Mouse (Mus musculus) limb, embryonic 14.5 days (tissue): ENCODE measurements at regions not wholly inside any gene's neighbourhood (a gene's known extent, or its start where the extent isn't known, plus 50 kb on each side); places are given as distances from the start of the nearest gene placed in this dataset.

ENCODE experiments used
- ATAC-seq: fragments of 200-750 bp; cut with Nextera tagmentation; 2 replicates; pipeline ENCODE4 v1.8.0; 2017; ENCODE audit warnings: low read depth, moderate number of reproducible peaks, moderate TSS enrichment; ENCODE audit not compliant: low FRiP score
- DNase-seq: peaks from one replicate; pipeline ENCODE4 v3.0.0-alpha.2; 2015; ENCODE audit warnings: low spot score
- H3K27ac ChIP-seq: fragments of 300-500 bp; sonication (generic); replicated peaks from 2 replicates; pipeline ENCODE4 v1.5.1; 2014; ENCODE audit warnings: low read depth, mild to moderate bottlenecking, low read length, moderate library complexity, mixed read lengths
- H3K27me3 ChIP-seq: fragments of 300-500 bp; sonication (generic); 2 replicates; pipeline ENCODE4 v1.6.1; 2014; ENCODE audit warnings: low read length, mixed read lengths; ENCODE audit not compliant: control insufficient read depth, insufficient read depth
- H3K36me3 ChIP-seq: fragments of 300-500 bp; sonication (generic); 2 replicates; pipeline ENCODE4 v1.6.1; 2014; ENCODE audit warnings: mild to moderate bottlenecking, low read length, moderate library complexity, mixed read lengths; ENCODE audit not compliant: control insufficient read depth, insufficient read depth
- H3K4me1 ChIP-seq: fragments of 300-500 bp; sonication (generic); 2 replicates; pipeline ENCODE4 v1.6.1; 2014; ENCODE audit warnings: antibody characterized with exemption, low read length, mixed read lengths; ENCODE audit not compliant: control insufficient read depth, insufficient read depth
- H3K4me2 ChIP-seq: fragments of 300-500 bp; sonication (generic); replicated peaks from 2 replicates; pipeline ENCODE4 v1.6.1; 2014; ENCODE audit warnings: low read depth, mild to moderate bottlenecking, low read length, moderate library complexity; ENCODE audit not compliant: severe bottlenecking
- H3K4me3 ChIP-seq: fragments of 300-500 bp; sonication (generic); replicated peaks from 2 replicates; pipeline ENCODE4 v1.5.1; 2014; ENCODE audit warnings: low read length
- H3K9ac ChIP-seq: fragments of 300-500 bp; sonication (generic); 2 replicates; pipeline ENCODE4 v1.6.1; 2014; ENCODE audit warnings: mild to moderate bottlenecking, low read depth, low read length, moderate library complexity; ENCODE audit not compliant: severe bottlenecking
- H3K9me3 ChIP-seq: fragments of 300-500 bp; sonication (generic); 2 replicates; pipeline ENCODE4 v1.6.1; 2016; ENCODE audit warnings: low read length; ENCODE audit not compliant: control insufficient read depth
- POLR2A ChIP-seq: fragments of 200-500 bp; IDR thresholded peaks from 2 replicates; pipeline ENCODE4 v1.8.0; 2012; ENCODE audit warnings: inconsistent platforms, mild to moderate bottlenecking, moderate library complexity, borderline replicate concordance; ENCODE audit not compliant: insufficient read depth, insufficient read length; ENCODE audit errors: extremely low read depth
- WGBS: fragments of 180-500 bp; shearing (Covaris S2); extraction: QIAGEN DNeasy Blood & Tissue Kit; methylation state at CpG from one replicate; pipeline ENCODE4 v1.1.7; 2014; 5-methylcytosine and 5-hydroxymethylcytosine counted together

DNA sequence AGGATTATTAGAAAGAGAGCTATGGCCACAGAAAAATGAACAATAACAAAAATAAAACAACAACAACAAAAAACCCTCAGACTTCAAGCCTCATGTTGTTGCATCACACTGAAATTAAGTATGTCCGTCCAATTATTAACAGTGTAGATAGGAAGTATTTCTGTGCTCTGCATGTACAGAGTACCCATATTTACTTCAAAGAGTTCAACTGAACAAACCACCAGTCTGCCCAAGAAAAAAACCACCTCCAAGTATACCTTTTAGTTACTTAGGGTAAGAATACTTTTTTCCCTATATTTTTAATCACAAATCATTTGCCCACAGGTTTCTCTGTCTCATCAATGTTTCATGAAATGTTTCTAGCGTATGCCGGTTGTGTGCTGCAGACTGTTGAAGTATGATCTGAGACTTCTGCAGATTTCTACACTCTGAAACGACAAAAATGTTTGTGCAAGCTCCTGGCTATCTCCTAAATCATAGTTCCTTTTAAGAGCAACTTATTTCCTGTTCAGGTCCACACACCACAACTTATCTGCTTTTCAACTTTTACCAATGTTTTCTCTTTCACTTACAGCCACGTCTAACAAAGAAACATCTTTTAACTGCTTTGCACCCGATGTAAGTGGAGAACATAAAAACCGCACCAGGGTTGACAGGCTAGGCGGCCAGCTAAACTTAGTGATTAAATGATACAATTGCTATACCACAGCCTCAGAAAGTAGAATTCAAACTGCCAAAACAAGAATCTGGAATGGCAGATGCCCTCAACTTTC, 154.2 kb upstream of the Rps6ka3 start:
- Histone ChIP-seq H3K4me3 (no peak overlapping the region), H3K36me3 (no peaks in the 10 kb centered on the region), H3K9me3 (no peaks in the 10 kb centered on the region), H3K27me3 (no peaks in the 10 kb centered on the region), H3K4me2 (no peak overlapping the region), H3K4me1 (no peaks in the 10 kb centered on the region), H3K9ac (no peak overlapping the region), H3K27ac (no peak overlapping the region)
- 68% methylated on average over 8 of the region's 8 CpGs for WGBS
- ATAC-seq (no peak), DNase-seq (no peak)
- no peak for TF ChIP-seq POLR2A

DNA sequence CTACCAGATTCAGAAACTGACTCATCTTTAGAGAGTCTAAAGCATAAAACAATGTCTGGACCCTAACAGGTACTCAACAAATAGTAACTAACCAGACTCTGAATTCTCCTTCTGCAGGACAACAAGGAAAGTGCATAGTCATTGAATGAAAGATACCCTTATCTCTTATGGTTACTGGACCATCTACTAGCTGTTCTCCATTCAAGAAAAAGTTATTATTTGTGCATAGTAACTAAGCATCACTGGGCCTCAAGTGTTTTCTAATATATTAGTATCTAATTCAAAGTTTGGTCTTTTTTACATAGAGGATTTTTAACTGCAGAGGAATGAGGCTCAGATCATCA, 153.7 kb upstream of the Rps6ka3 start:
- no peak for DNase-seq
- no peak for TF ChIP-seq POLR2A
- ATAC-seq = no peak
- Histone ChIP-seq H3K4me3 (no peak overlapping the region), H3K4me2 (no peak overlapping the region), H3K4me1 (no peaks in the 10 kb centered on the region), H3K27me3 (no peaks in the 10 kb centered on the region), H3K9me3 (no peaks in the 10 kb centered on the region), H3K9ac (no peak overlapping the region), H3K27ac (no peak overlapping the region), H3K36me3 (no peaks in the 10 kb centered on the region)

DNA sequence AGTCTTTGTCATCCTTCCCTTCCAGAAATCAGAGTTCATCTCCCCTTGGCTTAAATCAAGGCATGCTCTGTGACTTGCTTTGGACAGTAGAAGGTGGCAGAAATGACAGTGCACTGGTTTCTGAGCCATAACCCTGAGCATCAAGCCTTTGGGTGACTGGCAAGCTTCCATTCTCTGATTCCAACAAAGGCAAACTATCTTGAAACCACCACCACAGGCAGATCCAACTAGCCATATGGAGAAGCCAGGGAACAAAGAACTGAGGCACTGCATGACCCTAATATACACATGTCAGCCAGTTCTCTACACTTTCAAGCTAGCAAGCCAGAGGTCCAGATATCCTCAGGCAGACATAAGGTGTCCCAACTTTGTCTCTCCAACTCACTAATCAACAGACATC, 151.2 kb upstream of the Rps6ka3 start:
- Histone ChIP-seq H3K9me3 (no peaks in the 10 kb centered on the region), H3K27me3 (no peaks in the 10 kb centered on the region), H3K36me3 (no peaks in the 10 kb centered on the region), H3K27ac (no peak overlapping the region), H3K4me2 (no peak overlapping the region), H3K4me1 (no peaks in the 10 kb centered on the region), H3K9ac (no peak overlapping the region), H3K4me3 (no peak overlapping the region)
- no peak for TF ChIP-seq POLR2A
- DNase-seq (no peak), ATAC-seq (no peak)

DNA sequence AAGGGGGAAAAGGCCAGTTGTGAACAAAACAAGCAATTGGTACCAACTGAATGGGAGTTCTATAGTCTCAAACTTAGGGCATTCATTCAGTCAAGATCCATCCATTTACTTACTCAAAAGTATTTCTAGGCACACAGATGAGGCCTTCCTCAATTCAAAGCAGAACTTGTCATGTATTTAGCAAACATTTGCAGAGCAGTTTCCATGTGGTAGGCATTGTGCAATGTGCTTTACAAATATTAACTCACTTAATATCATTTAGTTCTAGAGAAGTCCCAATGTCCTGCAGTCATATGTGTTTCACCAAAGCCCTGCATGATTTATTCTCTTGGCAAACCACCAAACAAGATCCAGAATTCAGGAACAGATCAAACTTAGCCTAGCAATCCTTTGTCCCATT, 148.8 kb upstream of the Rps6ka3 start:
- ATAC-seq = no peak

DNA sequence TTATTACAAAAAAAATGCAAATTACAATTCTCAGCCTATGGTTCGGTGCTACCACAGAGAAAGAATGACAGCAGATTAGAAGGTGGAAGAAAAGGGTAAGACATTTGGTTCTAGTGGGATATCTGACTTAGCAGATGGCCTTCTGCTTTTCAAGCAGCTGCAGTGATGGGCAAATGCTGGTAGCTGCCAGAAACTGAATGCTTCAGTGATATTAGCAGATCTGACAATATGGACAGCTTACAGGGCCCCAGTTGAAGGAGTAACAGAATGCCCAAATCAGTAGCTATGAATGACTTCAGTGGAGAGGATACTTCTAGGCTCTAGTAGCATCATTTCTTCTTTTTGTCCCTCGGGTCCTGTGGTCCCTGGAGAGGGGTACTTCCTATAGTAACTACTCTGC, 143.9 kb upstream of the Rps6ka3 start:
- Histone ChIP-seq H3K36me3 (no peaks in the 10 kb centered on the region), H3K4me3 (no peak overlapping the region), H3K27me3 (no peaks in the 10 kb centered on the region), H3K27ac (no peak overlapping the region), H3K4me2 (no peak overlapping the region), H3K9ac (no peak overlapping the region), H3K9me3 (no peaks in the 10 kb centered on the region), H3K4me1 (no peaks in the 10 kb centered on the region)
- no peak for TF ChIP-seq POLR2A
- DNase-seq (no peak), ATAC-seq (no peak)
- WGBS = 69% methylated on average over 2 of the region's 2 CpGs

More for the DNA sequence above, 148.8 kb upstream of the Rps6ka3 start:
- Histone ChIP-seq H3K4me1 (no peaks in the 10 kb centered on the region), H3K9ac (no peak overlapping the region), H3K27me3 (no peaks in the 10 kb centered on the region), H3K4me2 (no peak overlapping the region), H3K27ac (no peak overlapping the region), H3K36me3 (no peaks in the 10 kb centered on the region), H3K4me3 (no peak overlapping the region), H3K9me3 (no peaks in the 10 kb centered on the region)
- TF ChIP-seq POLR2A = no peak
- DNase-seq = no peak

DNA sequence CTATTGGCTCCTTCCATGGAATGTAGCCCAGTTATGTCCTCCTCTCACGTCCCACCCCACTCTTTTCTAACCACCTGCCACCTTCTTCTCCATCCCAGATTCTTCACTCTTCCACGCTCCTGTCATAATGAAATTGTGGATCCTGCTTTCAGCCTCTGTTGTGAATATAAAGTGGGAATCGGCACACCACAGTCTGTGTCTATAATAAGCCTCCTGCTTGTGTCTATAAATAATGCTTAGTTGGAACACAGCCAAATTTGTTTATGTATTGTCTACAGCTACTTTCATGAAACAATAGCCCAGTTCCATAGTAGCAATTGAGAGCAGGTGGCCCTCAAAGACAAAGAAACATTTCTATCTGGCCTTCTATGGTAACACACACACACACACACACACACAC, 137.5 kb upstream of the Rps6ka3 start:
- no peak for TF ChIP-seq POLR2A
- Histone ChIP-seq H3K9ac (no peak overlapping the region), H3K27ac (no peak overlapping the region), H3K36me3 (no peaks in the 10 kb centered on the region), H3K4me1 (no peaks in the 10 kb centered on the region), H3K4me2 (no peak overlapping the region), H3K27me3 (no peaks in the 10 kb centered on the region), H3K4me3 (no peak overlapping the region), H3K9me3 (no peaks in the 10 kb centered on the region)
- ATAC-seq = no peak
- DNase-seq = no peak
- WGBS = 65% methylated on average over 3 of the region's 3 CpGs
